Comparison of ENCODE assay signal across 11 mouse cellular contexts in genomic region chr13:111980205-111980595, GRCm38 (mm10).
DNase-seq lines count a peak whose midpoint lies in the region; ATAC-seq and TF ChIP-seq lines count a peak whose summit lies in the region.
"Had no signal": no experiment of that assay in that cellular context is flagged by ENCODE, and none has a peak within 500 bp of the region (broad histone marks: within the 10 kb centered on the region; RNA-seq: fewer than 3 reads in every experiment).

No protein-coding gene starts in this region.

- no peak overlapping the region for H3K9ac ChIP-seq in kidney, embryonic 16.5 days (replicated peaks; ENCODE audit: low read length)
- H3K9ac ChIP-seq in forebrain, embryonic 11.5 days (ENCODE audit: low read length), result no peak overlapping the region
- H3K9ac ChIP-seq: heart, embryonic 12.5 days had no signal

- H3K4me1 ChIP-seq in kidney, embryonic 16.5 days (ENCODE audit: insufficient read depth, low read length), result peaks cover 42% of the 10 kb centered on the region
- H3K4me1 ChIP-seq in bone marrow, adult 2 months (ENCODE audit: control insufficient read depth, insufficient read depth, low read length), result peaks cover 3% of the 10 kb centered on the region
- H3K4me1 ChIP-seq in forebrain, embryonic 11.5 days (replicated peaks; ENCODE audit: control insufficient read depth, insufficient read depth, low read length), result peaks cover 13% of the 10 kb centered on the region

- no peak for ATAC-seq in kidney, embryonic 16.5 days (ENCODE audit: low FRiP score, low TSS enrichment)
- no peak for ATAC-seq in forebrain, embryonic 11.5 days (replicated peaks; ENCODE audit: low FRiP score)
- ATAC-seq in megakaryocyte progenitor cell, adult 5-6 weeks (replicated peaks; ENCODE audit: poor library complexity), result peak; percentile 71

- DNase-seq in kidney, postnatal 25 days, result no peak
- no peak for DNase-seq in forebrain, embryonic 11.5 days (ENCODE audit: low spot score)
- DNase-seq in urinary bladder, postnatal 36 days (ENCODE audit: low spot score in 2 of 2), result no peak
- DNase-seq in urinary bladder, adult 2 months (ENCODE audit: low spot score), result no peak
- DNase-seq: cerebellum, adult 11 months; lung, postnatal 14 days had no signal

- 25% methylated on average over 12 of the region's 12 CpGs for WGBS in kidney, embryonic 16.5 days
- WGBS in bone marrow, adult 2 months, result 49% methylated on average over 12 of the region's 12 CpGs
- WGBS in forebrain, embryonic 11.5 days, result 73% methylated on average over 12 of the region's 12 CpGs

- H3K27ac ChIP-seq in kidney, embryonic 16.5 days (ENCODE audit: low read length), result peak overlapping the region; percentile 87
- peak overlapping the region; percentile 58; the same call in 1 of the 2 replicates for H3K27ac ChIP-seq in bone marrow, adult 2 months (ENCODE audit: control insufficient read depth, insufficient read depth, low read depth, low read length, poor library complexity)
- H3K27ac ChIP-seq in forebrain, embryonic 11.5 days (ENCODE audit: low read depth, low read length), result no peak overlapping the region

- no peak overlapping the region for H3K4me2 ChIP-seq in kidney, embryonic 16.5 days (replicated peaks; ENCODE audit: low read depth, low read length)
- H3K4me2 ChIP-seq in forebrain, embryonic 11.5 days (ENCODE audit: low read depth, low read length, severe bottlenecking), result peak overlapping the region; percentile 15; the same call in 1 of the 2 replicates

- peaks cover 2% of the 10 kb centered on the region; the same call in 1 of the 2 replicates for H3K9me3 ChIP-seq in kidney, embryonic 16.5 days (ENCODE audit: low read length)
- no peaks in the 10 kb centered on the region for H3K9me3 ChIP-seq in forebrain, embryonic 11.5 days (ENCODE audit: control insufficient read depth, low read length)
- H3K9me3 ChIP-seq: heart, embryonic 12.5 days had no signal

- no peak for TF ChIP-seq CTCF in bone marrow, adult 2 months (IDR thresholded peaks at IDR 0.05; ENCODE audit: control insufficient read depth, insufficient read depth, low read length)

- H3K36me3 ChIP-seq in kidney, embryonic 16.5 days (ENCODE audit: insufficient read depth, low read length), result no peaks in the 10 kb centered on the region
- no peaks in the 10 kb centered on the region for H3K36me3 ChIP-seq in forebrain, embryonic 11.5 days (ENCODE audit: control insufficient read depth, insufficient read depth, low read length)
- H3K36me3 ChIP-seq: heart, embryonic 12.5 days had no signal

- H3K4me3 ChIP-seq in kidney, embryonic 16.5 days (ENCODE audit: low read length), result no peak overlapping the region
- no peak overlapping the region for H3K4me3 ChIP-seq in bone marrow, adult 2 months (replicated peaks; ENCODE audit: control insufficient read depth, low read depth, low read length)
- H3K4me3 ChIP-seq in forebrain, embryonic 11.5 days (ENCODE audit: low read depth, low read length), result no peak overlapping the region
- H3K4me3 ChIP-seq: heart, embryonic 12.5 days; myocyte had no signal

- H3K27me3 ChIP-seq in kidney, embryonic 16.5 days (ENCODE audit: insufficient read depth, low read length), result no peaks in the 10 kb centered on the region
- no peaks in the 10 kb centered on the region for H3K27me3 ChIP-seq in forebrain, embryonic 11.5 days (ENCODE audit: control insufficient read depth, insufficient read depth, low read length)
- H3K27me3 ChIP-seq: heart, embryonic 12.5 days had no signal

- no peak for TF ChIP-seq POLR2A in bone marrow, adult 2 months (IDR thresholded peaks at IDR 0.05; ENCODE audit: borderline replicate concordance, control insufficient read depth, low read depth, low read length)
